Mouse (Mus musculus) midbrain, embryonic 10.5 days (tissue): ENCODE data around the gene Arfrp1. TPM values are rescaled to one million over a fixed set of nuclear protein-coding genes. Genes with fewer than 3 reads are reported as not detected.

Source experiments
- DNase-seq: peaks from one replicate; pipeline ENCODE4 v3.0.0-alpha.2; 2017; ENCODE audit warnings: low spot score
- H3K27ac ChIP-seq: fragments of 300-500 bp; sonication (generic); replicated peaks from 2 replicates; pipeline ENCODE4 v1.5.1; 2016; ENCODE audit warnings: mild to moderate bottlenecking
- H3K27me3 ChIP-seq: fragments of 300-500 bp; sonication (generic); 2 replicates; pipeline ENCODE4 v1.6.1; 2016; ENCODE audit warnings: low read depth, mild to moderate bottlenecking; ENCODE audit not compliant: poor library complexity, severe bottlenecking
- H3K36me3 ChIP-seq: fragments of 300-500 bp; sonication (generic); 2 replicates; pipeline ENCODE4 v1.6.1; 2016; ENCODE audit warnings: mild to moderate bottlenecking, moderate library complexity
- H3K4me1 ChIP-seq: fragments of 300-500 bp; sonication (generic); 2 replicates; pipeline ENCODE4 v1.6.1; 2016
- H3K4me3 ChIP-seq: fragments of 300-500 bp; sonication (generic); 2 replicates; pipeline ENCODE4 v1.5.1; 2016; ENCODE audit warnings: mild to moderate bottlenecking, moderate library complexity
- H3K9me3 ChIP-seq: fragments of 300-500 bp; sonication (generic); replicated peaks from 2 replicates; pipeline ENCODE4 v1.6.1; 2016; ENCODE audit warnings: mild to moderate bottlenecking
- WGBS: fragments of 180-500 bp; shearing (Covaris S2); methylation state at CpG from one replicate; pipeline ENCODE4 v1.1.7; 2016; 5-methylcytosine and 5-hydroxymethylcytosine counted together
- polyA plus RNA-seq: library from polyadenylated mRNA; unstranded; fragments of >200 nt; fragmentation: Nextera tagmentation; extraction: Ambion mirVana; gene quantifications from 2 replicates; pipeline ENCODE4 v1.2.1, GENCODE M21; 2016

The Arfrp1 gene
- polyA plus RNA-seq, 1 experiment from 2014 or later, result 79.2 TPM

DNA sequence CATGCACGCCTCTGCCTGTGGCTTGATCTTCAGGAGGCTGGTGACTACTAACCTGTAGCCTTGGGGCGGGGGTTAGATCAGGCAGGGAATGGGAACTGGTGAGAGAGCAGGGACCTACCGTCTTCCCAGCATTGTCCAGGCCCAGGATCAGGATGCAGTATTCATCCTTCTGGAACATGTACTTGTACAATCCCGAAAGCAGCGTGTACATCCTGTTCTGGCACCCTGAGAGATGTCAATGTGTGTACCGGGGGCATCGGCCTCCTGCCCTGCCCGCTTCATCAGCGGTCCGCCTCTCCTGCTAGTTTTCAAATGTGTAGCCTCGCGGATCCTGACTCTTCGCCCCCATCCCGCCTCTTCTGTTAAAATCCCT, 731 bp downstream of the Arfrp1 start:
- 13% methylated on average over 14 of the region's 14 CpGs for WGBS
- DNase-seq, result no peak
- Histone ChIP-seq H3K4me1 (peaks cover 44% of the 10 kb centered on the region), H3K9me3 (no peaks in the 10 kb centered on the region), H3K36me3 (peaks cover 64% of the 10 kb centered on the region), H3K27me3 (no peaks in the 10 kb centered on the region), H3K27ac (peak overlapping the region; percentile 94), H3K4me3 (peak overlapping the region; percentile 61)

DNA sequence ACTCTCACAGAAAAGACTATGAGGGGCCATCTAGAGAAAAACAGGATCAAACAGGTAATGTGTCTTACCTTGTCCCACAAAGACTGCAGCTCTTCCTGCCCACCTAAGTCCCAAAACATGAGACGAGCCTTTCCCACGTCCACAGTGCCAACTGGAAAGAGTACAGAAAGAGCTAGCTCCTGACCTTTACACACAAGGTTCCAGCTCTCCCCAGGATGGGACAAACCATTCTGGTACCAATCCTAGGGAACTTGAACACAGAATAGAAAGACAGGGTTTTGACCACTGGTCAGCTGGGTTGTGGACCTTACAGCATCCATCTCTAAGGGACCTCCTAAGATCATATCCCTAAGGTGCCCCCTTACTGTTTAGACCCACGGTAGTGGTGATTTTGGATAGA, 1.3 kb downstream of the Arfrp1 start:
- Histone ChIP-seq H3K9me3 (no peaks in the 10 kb centered on the region), H3K4me3 (peak overlapping the region; percentile 61), H3K36me3 (peaks cover 64% of the 10 kb centered on the region), H3K27ac (peak overlapping the region; percentile 94; the same call in 1 of the 2 replicates), H3K27me3 (no peaks in the 10 kb centered on the region), H3K4me1 (peaks cover 43% of the 10 kb centered on the region)
- 88% methylated on average over 3 of the region's 3 CpGs for WGBS
- DNase-seq, result no peak

DNA sequence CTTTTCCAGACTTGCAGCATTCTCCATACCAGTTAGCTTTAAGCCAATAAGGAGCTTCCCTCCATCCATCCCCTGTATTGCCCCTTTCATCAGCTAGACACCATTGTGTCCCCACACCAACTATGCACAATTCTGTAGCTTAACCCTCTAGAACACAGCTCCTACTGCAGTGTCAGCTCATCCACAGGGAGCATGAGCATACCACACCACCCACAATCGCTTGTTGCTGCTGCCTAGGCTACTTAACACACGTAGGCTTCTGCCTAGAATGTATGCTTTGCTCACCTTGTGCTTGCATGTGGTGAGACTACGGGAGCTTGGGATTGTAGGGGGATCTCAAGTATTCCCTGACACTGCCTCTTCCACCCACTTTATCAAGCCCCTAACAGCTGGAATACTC, 8.4 kb downstream of the Arfrp1 start:
- WGBS, result 88% methylated on average over 3 of the region's 3 CpGs
- Histone ChIP-seq H3K4me3 (no peak overlapping the region), H3K27me3 (no peaks in the 10 kb centered on the region), H3K27ac (no peak overlapping the region), H3K36me3 (peaks cover 100% of the 10 kb centered on the region), H3K4me1 (no peaks in the 10 kb centered on the region), H3K9me3 (no peaks in the 10 kb centered on the region)
- no peak for DNase-seq

DNA sequence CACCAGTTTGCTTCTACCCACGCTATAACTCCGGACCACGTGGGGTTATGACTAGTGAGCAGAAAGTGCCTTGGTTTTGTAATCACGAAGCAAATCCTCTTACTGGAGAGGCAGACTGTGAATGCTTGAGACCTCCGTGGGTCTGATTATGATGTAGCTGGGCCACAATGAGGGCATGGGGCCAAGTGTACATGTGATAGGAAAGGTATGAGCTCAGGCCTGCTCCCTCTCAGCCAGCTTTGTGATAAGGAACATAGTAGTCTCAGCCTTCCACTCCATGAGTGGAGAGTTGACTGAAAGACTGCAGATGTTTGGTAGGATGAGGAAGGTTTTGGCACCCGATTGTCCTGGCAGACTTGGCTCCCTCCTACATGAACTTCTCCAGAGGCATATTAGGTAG, 22.4 kb downstream of the Arfrp1 start:
- H3K4me1 ChIP-seq, result no peaks in the 10 kb centered on the region
- no peak for DNase-seq
- no peaks in the 10 kb centered on the region for H3K9me3 ChIP-seq
- H3K27ac ChIP-seq, result no peak overlapping the region
- 95% methylated on average over 6 of the region's 6 CpGs for WGBS
- H3K4me3 ChIP-seq, result no peak overlapping the region
- peaks cover 93% of the 10 kb centered on the region for H3K36me3 ChIP-seq
- no peaks in the 10 kb centered on the region for H3K27me3 ChIP-seq

DNA sequence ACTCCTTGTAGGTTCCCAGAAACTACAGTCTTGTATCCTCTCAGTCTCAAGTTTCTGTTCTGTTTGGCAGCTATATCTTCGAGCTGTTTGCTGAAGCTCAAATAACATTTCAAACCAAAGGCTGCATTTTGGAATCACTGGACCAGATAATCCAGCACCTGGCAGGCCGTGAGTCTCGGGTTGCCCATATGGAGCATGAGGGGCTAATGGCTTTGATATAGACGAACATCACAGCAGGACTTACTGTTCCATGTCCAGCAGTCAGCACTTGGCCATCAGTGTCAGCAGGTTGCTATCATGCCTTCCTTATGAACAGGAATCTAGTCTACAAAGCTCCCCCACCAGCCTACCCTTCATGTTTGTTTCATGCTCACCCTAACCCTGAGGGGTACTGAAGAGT, 24.8 kb downstream of the Arfrp1 start:
- no peak overlapping the region for H3K4me3 ChIP-seq
- WGBS, result 90% methylated on average over 4 of the region's 4 CpGs
- H3K4me1 ChIP-seq, result no peaks in the 10 kb centered on the region
- DNase-seq, result no peak
- H3K9me3 ChIP-seq, result no peaks in the 10 kb centered on the region
- peaks cover 94% of the 10 kb centered on the region for H3K36me3 ChIP-seq
- no peaks in the 10 kb centered on the region for H3K27me3 ChIP-seq
- no peak overlapping the region for H3K27ac ChIP-seq

DNA sequence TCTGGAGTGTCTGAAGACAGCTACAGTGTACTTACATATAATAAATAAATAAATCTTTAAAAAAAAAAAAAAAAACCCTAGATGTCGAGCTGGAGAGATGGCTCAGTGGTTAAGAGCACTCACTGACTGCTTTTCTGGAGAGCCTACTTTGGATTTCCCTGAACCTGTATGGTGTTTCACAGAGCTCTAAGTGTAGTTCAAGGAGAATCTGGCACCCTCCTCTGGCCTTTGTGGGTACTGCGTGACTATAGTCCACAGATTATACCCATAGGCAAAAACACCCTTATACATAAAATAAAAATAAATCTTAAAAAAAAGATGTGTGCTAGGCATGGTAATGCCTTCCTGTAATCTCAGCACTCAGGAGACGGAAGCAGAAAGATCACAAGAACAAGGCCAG, 31.2 kb downstream of the Arfrp1 start:
- Histone ChIP-seq H3K4me3 (no peak overlapping the region), H3K36me3 (peaks cover 93% of the 10 kb centered on the region), H3K4me1 (no peaks in the 10 kb centered on the region), H3K9me3 (no peaks in the 10 kb centered on the region), H3K27me3 (no peaks in the 10 kb centered on the region), H3K27ac (no peak overlapping the region)
- DNase-seq, result peak; percentile 48
- 66% methylated on average over 3 of the region's 3 CpGs for WGBS

DNA sequence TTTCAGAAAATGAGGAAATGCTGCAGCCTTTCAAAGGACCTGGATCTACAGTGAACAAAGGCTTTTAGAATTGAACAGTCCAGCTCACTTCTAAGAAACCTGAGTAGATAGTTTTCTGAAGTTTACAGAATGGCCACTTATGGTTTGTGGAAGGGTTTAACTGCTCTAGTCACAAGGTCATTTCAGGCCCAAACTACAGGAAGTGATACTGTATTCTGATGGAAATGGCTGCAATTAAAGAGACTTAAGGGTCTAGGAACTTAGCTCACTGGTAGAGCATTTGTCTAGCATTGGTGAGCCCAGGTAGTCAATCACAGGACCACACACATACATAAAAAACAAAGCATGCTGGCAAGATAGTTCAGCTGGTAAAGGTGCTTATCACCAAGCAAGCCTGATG, 32.7 kb downstream of the Arfrp1 start:
- Histone ChIP-seq H3K27me3 (no peaks in the 10 kb centered on the region), H3K36me3 (peaks cover 94% of the 10 kb centered on the region)
- no peak for DNase-seq

DNA sequence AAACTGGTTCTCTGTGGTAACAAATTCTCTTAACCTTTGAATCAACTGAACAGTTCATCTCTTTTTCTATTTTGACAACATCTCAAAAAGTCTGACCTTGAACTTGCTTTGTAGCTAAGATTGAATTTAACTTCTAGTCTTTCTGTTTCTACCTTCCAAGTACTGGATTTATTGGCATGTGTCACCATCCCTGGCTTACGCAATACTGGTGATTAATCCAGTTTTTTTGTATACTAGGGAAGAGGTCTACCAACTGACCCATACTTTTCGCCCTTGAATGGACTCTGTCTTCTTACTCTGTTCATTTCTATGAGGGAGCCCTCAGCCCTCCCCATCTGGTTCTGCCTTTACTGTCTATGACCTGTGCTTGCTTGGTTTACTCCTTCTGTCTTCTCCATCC, 39.1 kb downstream of the Arfrp1 start:
- peaks cover 95% of the 10 kb centered on the region for H3K36me3 ChIP-seq
- no peaks in the 10 kb centered on the region for H3K9me3 ChIP-seq
- no peak for DNase-seq
- no peaks in the 10 kb centered on the region for H3K27me3 ChIP-seq
- WGBS, result 95% methylated on average over 2 of the region's 2 CpGs
- H3K4me1 ChIP-seq, result no peaks in the 10 kb centered on the region
- no peak overlapping the region for H3K27ac ChIP-seq
- no peak overlapping the region for H3K4me3 ChIP-seq

More for the DNA sequence above, 32.7 kb downstream of the Arfrp1 start:
- H3K9me3 ChIP-seq, result no peaks in the 10 kb centered on the region
- no peak overlapping the region for H3K27ac ChIP-seq
- no peaks in the 10 kb centered on the region for H3K4me1 ChIP-seq
- no peak overlapping the region for H3K4me3 ChIP-seq

DNA sequence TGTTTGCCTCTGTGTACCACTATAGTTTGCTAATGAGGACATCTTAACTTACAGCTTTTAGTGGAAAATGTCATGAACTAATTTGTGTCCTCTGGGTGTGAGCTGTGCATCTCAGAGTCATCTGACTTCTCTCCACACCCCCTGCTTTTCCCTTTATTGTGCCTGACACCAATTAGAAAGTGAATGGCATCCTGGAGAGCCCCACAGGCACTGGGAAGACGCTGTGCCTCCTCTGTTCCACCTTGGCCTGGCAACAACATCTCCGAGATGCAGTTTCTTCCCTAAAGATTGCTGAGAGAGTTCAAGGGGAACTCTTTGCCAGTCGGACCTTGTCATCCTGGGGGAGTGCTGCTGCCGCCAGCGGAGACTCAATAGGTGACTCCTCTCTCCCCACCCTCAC, 43.1 kb downstream of the Arfrp1 start:
- Histone ChIP-seq H3K4me3 (no peak overlapping the region), H3K27ac (no peak overlapping the region), H3K36me3 (peaks cover 55% of the 10 kb centered on the region), H3K27me3 (peaks cover 4% of the 10 kb centered on the region; the same call in 1 of the 2 replicates), H3K4me1 (peaks cover 18% of the 10 kb centered on the region), H3K9me3 (no peaks in the 10 kb centered on the region)
- 75% methylated on average over 5 of the region's 5 CpGs for WGBS
- no peak for DNase-seq

DNA sequence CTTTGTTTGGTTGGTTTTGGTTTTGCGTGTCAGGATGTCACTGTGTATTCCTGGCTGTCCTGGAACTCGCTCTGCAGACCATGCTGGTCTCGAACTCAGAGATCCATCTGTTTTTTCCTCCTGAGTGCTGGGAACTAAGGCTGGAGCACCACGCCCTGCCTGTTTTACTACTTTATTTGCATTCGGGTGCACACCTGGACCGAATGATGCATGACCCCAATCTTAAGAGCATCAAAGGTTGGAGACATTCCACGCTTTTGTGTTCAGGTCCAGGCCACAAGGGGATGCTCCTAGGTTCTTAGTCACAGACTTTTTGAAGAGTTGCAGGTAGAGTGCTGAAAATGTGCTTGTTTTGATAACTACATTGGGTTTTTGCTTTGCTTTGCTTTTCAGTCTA, 45.1 kb downstream of the Arfrp1 start:
- Histone ChIP-seq H3K27me3 (peaks cover 22% of the 10 kb centered on the region), H3K27ac (peak overlapping the region; percentile 90), H3K4me3 (peak overlapping the region; percentile 70), H3K9me3 (no peaks in the 10 kb centered on the region), H3K36me3 (peaks cover 35% of the 10 kb centered on the region), H3K4me1 (peaks cover 18% of the 10 kb centered on the region)
- WGBS, result 15% methylated on average over 7 of the region's 7 CpGs
- DNase-seq, result no peak

DNA sequence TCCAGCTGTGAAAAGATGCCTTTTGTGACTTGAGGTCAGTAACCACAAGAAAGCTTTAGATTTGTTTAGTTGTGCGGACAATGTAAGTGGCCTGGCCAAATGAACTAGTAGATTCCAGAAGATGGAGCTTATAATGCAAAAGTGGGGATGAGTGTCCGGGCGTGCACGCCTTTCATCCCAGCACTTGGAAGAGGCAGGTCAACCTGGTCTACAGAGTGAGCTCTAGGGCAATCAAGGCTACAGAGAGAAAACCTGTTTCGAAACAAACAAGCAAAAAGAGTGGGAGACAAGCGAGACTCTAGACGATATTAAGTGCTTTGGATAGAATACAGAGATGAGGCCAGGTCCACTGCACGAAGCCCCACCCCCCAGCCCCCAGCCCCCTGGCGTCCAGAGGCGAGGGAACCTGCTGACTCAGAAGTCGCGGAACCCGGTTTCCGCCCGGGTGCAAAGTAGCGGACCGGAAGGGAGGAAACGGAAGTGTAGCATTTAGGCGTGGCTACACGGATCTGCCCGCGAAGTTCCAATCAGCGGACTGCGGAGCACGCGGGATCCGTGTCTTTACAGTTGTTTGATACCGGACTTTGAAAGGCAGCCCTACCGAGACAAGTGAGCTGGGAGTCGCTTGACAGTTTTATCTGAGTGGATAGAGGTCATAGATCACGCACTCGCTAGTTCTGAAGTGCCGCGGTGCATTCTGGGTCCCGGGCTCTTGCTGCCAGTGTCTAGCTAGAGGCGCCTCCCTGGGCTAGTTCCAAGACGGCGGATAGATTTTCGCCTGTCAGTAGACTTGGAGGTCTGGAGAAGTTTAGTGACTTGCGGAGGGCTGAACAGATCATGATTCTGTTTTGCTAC, 45.7 kb downstream of the Arfrp1 start, which contains the start of gene Rtel1:
Gene Rtel1, plus strand, starts transcription at position 492 of the 855 bp plus-strand sequence.
- Histone ChIP-seq H3K27me3 (peaks cover 28% of the 10 kb centered on the region), H3K36me3 (peaks cover 28% of the 10 kb centered on the region), H3K9me3 (no peaks in the 10 kb centered on the region), H3K4me3 (peak within 1 kb of the TSS; percentile 70), H3K27ac (peak within 1 kb of the TSS; percentile 90), H3K4me1 (peaks cover 19% of the 10 kb centered on the region)
- WGBS, result 7% methylated on average over 40 of the region's 40 CpGs
- DNase-seq, result peak; percentile 90

DNA sequence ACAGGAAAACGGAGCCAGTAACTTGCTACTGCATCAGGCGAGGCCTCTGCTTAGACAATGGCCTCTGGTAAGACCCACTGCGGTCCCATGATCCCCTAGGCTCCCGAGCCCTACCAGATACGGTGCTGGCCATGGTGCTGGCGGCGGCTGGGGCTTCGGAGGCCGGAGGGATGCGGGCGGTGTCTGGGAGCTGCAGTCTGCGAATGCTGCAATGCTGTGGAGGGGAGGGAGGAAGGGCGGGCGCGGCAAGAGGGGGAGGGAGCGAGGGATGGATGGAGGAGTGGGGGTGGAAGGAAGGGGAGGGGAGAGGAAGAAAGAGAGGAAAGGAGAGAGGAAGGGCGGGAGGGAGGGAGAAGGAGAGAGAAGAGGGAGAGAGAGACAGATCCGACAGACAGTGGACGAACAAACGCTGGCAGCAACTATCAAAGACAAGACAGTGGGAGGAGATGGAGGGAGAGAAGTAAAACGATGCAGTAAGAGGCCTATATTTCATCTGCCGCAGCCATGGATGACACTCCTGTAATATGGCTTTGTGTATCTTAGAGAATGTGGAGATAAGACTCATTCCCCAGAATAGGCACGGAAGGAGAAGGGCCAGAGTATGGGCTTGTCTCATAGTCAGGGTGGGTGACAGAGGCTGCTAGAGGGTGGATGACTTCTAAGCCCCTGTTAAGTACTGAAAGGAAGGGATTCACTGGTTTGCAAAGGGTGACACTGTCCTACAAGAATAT, 51.0 kb downstream of the Arfrp1 start, which contains the start of gene Stmn3:
Gene Stmn3, minus strand, starts transcription at position 421 of the 731 bp plus-strand sequence.
- peak; percentile 81 for DNase-seq
- Histone ChIP-seq H3K4me1 (peaks cover 25% of the 10 kb centered on the region), H3K27me3 (peaks cover 56% of the 10 kb centered on the region), H3K27ac (peak within 1 kb of the TSS; percentile 90), H3K4me3 (peak within 1 kb of the TSS; percentile 72), H3K9me3 (no peaks in the 10 kb centered on the region), H3K36me3 (no peaks in the 10 kb centered on the region)
- 6% methylated on average over 23 of the region's 23 CpGs for WGBS
